Mouse (Mus musculus): ENCODE results near the gene Crim1.

DNA sequence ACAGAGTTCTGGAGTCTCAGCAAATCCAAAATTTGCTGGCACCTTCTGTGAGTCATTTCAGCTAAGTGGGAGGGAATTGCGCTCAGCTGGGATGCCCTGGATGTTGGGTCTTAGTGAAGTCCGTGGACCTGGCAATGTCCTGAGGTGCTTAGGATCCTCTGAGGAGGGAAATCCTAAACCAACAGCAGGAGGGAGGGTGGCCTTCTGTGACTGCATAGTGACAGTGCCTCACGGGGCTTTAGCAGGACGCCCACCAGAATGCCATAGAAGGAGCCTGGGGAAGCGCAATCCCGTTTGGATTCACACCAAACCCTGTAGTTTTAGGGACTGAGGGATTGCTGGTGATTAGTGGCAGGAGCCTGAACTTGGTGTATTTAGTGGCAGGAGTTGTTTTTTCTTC lies 17.4 kb downstream of the Crim1 start:
- no peak for TF ChIP-seq CHD2 (IDR thresholded peaks at IDR 0.05; ENCODE audit: low read depth, low read length)
- TF ChIP-seq ZNF384 (IDR thresholded peaks at IDR 0.05; ENCODE audit: low read depth, low read length), result no peak
- no peak for TF ChIP-seq MAFK (IDR thresholded peaks at IDR 0.05; ENCODE audit: insufficient read depth, low read depth, low read length)
- TF ChIP-seq HCFC1 (IDR thresholded peaks at IDR 0.05; ENCODE audit: borderline replicate concordance, insufficient read depth, low read length), result no peak
